Mouse (Mus musculus): Measurements from ENCODE around the gene Zranb2. TPM values are rescaled to one million over a fixed set of nuclear protein-coding genes. Genes with fewer than 3 reads are reported as not detected.
A peak's percentile ranks its signal among the peaks of the same experiment; 100 is the strongest.

Gene Zranb2
- polyA plus RNA-seq (2015; fragmentation: Nextera tagmentation; extraction: Ambion mirVana): 92.2 and 92.7 TPM in 2 replicates

DNA sequence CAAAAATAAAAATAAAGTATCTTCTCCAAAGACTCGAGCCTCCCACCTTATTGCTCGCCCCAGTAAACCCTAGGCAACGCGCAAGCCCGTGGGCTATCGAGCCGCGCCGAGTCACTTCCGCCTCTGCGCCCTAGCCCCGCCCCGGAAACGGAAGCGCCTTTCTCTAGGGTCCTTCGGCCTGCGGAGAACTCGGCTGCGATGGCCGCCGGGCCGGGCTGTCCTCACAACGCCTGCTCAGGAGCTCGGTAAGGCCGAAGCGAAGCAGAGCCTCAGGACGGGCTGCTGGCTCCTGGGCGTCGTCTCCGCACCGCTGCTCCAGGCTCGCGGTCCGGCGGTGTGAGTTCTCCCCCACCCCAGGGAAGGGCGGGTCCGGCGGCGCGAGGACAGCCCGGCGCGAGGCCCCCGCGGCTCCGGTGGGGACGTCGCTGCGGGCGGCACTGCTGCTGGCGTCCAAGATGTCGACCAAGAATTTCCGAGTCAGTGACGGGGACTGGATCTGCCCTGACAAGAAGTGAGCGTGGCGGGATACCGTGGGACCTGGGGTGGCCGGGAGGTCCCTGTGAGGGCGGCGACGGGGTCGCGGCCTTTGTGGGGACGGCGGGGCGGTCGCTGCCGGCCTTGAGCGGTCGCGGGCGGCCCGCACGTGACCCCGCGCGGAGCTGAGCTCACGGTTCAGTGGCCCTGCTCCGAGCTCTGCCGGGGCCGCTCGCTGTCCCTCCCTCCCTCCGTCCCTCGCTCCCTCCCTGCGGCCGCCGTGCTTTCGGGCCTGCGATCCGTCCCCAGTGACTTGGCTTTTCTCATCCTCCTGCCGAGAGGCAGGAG lies at the start of gene Zranb2:
Zranb2 (plus strand) TSS at position 197 of the 822 bp plus-strand sequence.
- ATAC-seq (ENCODE audit: low FRiP score): peak; percentile 97
- Histone ChIP-seq H3K4me1 (peaks cover 14% of the 10 kb centered on the region), H3K4me3 (replicated peaks) (peak within 1 kb of the TSS; percentile 93), H3K9ac (replicated peaks) (peak within 1 kb of the TSS; percentile 86), H3K27ac (replicated peaks) (peak within 1 kb of the TSS; percentile 97), H3K9me3 (replicated peaks) (no peaks in the 10 kb centered on the region), H3K4me2 (peak within 1 kb of the TSS; percentile 59), H3K36me3 (peaks cover 7% of the 10 kb centered on the region), H3K27me3 (replicated peaks) (peaks cover 35% of the 10 kb centered on the region)
- WGBS: under 1% methylated on average over 88 of the region's 91 CpGs

DNA sequence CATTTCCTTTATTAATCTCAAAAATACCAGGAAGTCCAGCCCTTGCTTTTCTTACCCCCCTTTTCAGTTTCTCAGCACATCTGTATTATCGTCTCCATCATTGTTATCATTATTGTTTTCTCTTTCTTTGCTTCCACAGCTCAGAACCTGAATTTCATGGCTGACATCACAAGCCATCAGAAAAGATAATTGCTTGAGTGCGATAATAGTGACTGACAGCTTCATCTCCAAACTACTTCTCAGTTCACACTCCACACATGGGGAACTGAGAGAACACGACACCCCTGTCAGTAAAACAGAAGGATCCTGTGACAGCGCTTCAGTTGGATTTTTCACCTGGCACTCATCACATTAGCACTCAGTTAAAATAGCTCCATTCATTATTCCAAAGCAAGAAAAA lies 41.9 kb upstream of the Zranb2 start:
- no peak overlapping the region for H3K9ac ChIP-seq (replicated peaks)
- H3K4me2 ChIP-seq: no peak overlapping the region
- H3K9me3 ChIP-seq (replicated peaks): no peaks in the 10 kb centered on the region
- H3K36me3 ChIP-seq: no peaks in the 10 kb centered on the region
- H3K4me3 ChIP-seq (replicated peaks): no peak overlapping the region
- no peak for ATAC-seq (ENCODE audit: low FRiP score)
- H3K4me1 ChIP-seq: no peaks in the 10 kb centered on the region
- WGBS: 80% methylated on average over 4 of the region's 4 CpGs
- H3K27me3 ChIP-seq (replicated peaks): no peaks in the 10 kb centered on the region
- H3K27ac ChIP-seq (replicated peaks): no peak overlapping the region

DNA sequence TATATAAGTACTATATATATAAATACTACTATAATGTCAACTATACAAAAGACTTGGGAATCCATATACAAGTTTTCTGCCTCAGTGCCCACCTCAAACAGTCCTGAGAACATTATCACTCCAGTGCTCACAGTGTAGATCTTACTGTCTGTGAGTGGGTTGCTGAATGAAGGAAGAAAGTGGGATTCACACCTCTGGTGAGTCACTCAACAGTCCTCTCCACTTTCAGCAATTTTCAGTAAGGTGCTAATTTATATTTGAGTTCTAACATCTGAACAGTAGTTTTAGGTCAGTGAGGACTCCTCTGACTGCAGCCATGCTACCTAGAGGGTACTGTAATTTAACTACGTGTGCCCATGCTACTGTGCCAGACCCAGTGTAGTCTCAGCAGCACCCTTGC lies 31.7 kb upstream of the Zranb2 start:
- Histone ChIP-seq H3K27ac (replicated peaks) (no peak overlapping the region), H3K27me3 (replicated peaks) (no peaks in the 10 kb centered on the region), H3K9me3 (replicated peaks) (no peaks in the 10 kb centered on the region), H3K36me3 (no peaks in the 10 kb centered on the region), H3K9ac (replicated peaks) (no peak overlapping the region), H3K4me1 (no peaks in the 10 kb centered on the region), H3K4me3 (replicated peaks) (no peak overlapping the region), H3K4me2 (no peak overlapping the region)
- 86% methylated on average over 1 of the region's 1 CpGs for WGBS
- ATAC-seq (ENCODE audit: low FRiP score): no peak

DNA sequence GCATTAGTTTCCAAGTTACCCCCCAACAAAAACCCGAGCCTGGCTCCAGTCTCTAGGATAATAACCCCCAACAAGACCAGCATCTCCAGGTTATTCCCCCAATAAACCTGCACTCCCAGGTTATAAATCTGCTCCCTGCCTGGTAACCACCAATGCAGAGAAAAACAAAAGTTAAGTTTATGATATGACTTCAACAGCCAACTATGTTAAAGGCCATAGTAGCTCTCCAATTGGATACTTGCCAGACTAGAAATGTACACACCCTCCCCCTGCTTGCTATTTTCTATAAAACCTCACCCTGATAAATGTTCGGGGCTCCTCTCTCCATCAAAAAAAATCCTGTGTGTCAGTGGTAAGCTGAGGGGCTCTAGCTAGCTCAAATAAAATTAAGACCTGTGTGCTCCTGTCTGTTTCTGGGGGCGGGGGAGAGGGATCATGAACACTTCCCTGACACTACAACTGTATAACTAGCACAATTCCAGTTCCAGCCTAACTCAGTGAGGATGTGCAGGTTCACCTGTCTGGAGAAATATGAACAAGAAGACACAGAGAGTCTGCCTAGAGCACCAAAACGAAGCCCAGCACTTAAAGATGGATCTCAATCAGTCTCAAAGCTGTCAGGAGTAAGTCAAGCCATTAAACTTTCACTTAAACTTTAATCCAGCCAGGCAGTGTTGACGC lies 19.7 kb upstream of the Zranb2 start:
- H3K9ac ChIP-seq (replicated peaks): no peak overlapping the region
- ATAC-seq (ENCODE audit: low FRiP score): no peak
- 66% methylated on average over 5 of the region's 5 CpGs for WGBS
- H3K4me3 ChIP-seq (replicated peaks): no peak overlapping the region
- 0 out of 2 replicates have a peak, but pooled peaks cover 2% of the 10 kb centered on the region for H3K4me1 ChIP-seq
- no peak overlapping the region for H3K4me2 ChIP-seq
- H3K27ac ChIP-seq (replicated peaks): no peak overlapping the region
- no peaks in the 10 kb centered on the region for H3K36me3 ChIP-seq
- no peaks in the 10 kb centered on the region for H3K9me3 ChIP-seq (replicated peaks)
- H3K27me3 ChIP-seq (replicated peaks): no peaks in the 10 kb centered on the region

DNA sequence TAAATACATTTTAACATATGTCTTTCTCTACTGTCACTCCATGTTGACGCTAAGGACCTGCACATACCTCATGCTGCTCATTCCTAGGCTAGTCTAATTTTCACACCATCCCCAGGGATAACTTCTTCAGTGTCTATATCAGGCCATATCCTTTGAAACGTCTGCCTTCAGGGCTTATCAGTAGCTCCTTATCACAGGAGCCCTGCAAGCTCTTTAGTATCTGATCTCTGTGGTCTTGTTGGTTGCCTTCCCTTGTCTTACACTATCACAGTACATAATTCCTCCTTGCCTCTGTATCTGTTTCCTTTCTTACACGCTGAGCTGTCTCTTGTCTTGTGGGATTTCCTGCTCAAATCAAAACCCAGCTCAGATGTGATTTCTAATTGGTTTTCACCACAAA lies 17.5 kb upstream of the Zranb2 start:
- ATAC-seq (ENCODE audit: low FRiP score): no peak
- H3K9me3 ChIP-seq (replicated peaks): no peaks in the 10 kb centered on the region
- 50% methylated on average over 3 of the region's 3 CpGs for WGBS

DNA sequence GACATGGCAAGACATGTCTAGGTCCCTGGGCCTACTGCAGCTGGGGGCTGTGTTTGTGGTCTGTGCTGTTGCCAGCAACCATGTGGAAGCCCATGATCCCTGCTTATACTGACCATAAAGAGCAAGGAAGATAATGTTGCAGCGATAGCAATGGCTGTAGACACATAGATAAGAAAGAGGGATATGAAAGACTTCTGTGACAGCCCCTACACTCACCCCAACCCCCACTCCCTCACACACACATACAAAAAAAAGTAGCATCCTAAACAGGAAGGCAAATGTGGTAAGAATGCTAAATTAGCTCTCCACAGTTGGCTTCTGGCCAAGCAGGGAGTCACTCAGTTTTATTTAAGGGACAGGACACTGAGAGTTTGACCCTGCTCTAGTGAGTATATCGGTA lies 16.0 kb upstream of the Zranb2 start:
- 63% methylated on average over 2 of the region's 2 CpGs for WGBS
- no peak overlapping the region for H3K9ac ChIP-seq (replicated peaks)

More for the DNA sequence above, 17.5 kb upstream of the Zranb2 start:
- no peak overlapping the region for H3K4me2 ChIP-seq
- H3K4me1 ChIP-seq: 0 out of 2 replicates have a peak, but pooled peaks cover 2% of the 10 kb centered on the region
- no peaks in the 10 kb centered on the region for H3K36me3 ChIP-seq
- no peak overlapping the region for H3K4me3 ChIP-seq (replicated peaks)
- H3K9ac ChIP-seq (replicated peaks): no peak overlapping the region
- no peak overlapping the region for H3K27ac ChIP-seq (replicated peaks)
- no peaks in the 10 kb centered on the region for H3K27me3 ChIP-seq (replicated peaks)

DNA sequence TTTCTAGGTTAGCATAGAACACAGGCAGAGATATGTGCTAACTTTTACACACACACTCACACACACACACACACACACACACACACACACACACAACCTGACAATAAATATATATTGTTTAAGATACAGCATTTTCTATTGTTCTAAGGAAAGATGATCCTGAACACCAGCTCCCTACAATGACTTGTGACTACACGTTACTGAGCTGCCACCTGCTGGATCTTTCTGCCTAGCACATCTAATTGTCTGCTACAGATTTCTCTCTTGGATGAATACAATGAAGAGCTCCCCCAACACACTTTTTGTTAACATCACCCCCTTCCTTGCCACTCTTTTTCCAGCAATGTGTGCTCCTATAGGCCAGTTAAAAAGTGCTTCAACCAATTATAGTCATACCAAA lies 13.5 kb upstream of the Zranb2 start:
- no peak overlapping the region for H3K9ac ChIP-seq (replicated peaks)
- H3K36me3 ChIP-seq: no peaks in the 10 kb centered on the region
- H3K27ac ChIP-seq (replicated peaks): no peak overlapping the region
- H3K9me3 ChIP-seq (replicated peaks): no peaks in the 10 kb centered on the region
- WGBS: 2% methylated on average over 1 of the region's 1 CpGs
- no peak overlapping the region for H3K4me3 ChIP-seq (replicated peaks)
- ATAC-seq (ENCODE audit: low FRiP score): peak; percentile 84; the same call in 1 of the 2 replicates
- H3K4me2 ChIP-seq: no peak overlapping the region
- H3K27me3 ChIP-seq (replicated peaks): peaks cover 12% of the 10 kb centered on the region
- H3K4me1 ChIP-seq: 0 out of 2 replicates have a peak, but pooled peaks cover 2% of the 10 kb centered on the region

More for the DNA sequence above, 16.0 kb upstream of the Zranb2 start:
- Histone ChIP-seq H3K9me3 (replicated peaks) (no peaks in the 10 kb centered on the region), H3K4me1 (0 out of 2 replicates have a peak, but pooled peaks cover 2% of the 10 kb centered on the region), H3K36me3 (no peaks in the 10 kb centered on the region), H3K27me3 (replicated peaks) (no peaks in the 10 kb centered on the region), H3K4me2 (no peak overlapping the region), H3K4me3 (replicated peaks) (no peak overlapping the region), H3K27ac (replicated peaks) (no peak overlapping the region)
- ATAC-seq (ENCODE audit: low FRiP score): no peak

DNA sequence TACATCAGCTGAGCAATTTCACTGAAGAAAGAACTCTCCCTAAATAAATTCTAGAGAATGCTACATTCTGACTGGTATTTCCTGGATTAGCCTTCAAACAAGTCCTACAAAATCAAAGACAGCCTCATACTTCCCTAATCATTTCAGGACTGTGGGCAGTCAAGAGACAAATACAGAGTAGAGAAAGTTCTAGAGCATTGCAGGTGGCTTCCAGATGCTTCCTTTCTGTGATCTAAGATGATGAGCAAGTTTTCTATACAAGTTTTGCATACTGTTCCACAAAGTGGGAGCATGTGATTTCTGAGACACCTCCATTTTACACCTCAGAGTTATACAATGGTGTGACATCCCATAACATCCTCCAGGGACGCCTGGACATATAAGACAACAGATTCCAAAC lies 10.1 kb upstream of the Zranb2 start:
- 59% methylated on average over 1 of the region's 1 CpGs for WGBS
- Histone ChIP-seq H3K36me3 (no peaks in the 10 kb centered on the region), H3K9me3 (replicated peaks) (no peaks in the 10 kb centered on the region), H3K27me3 (replicated peaks) (peaks cover 21% of the 10 kb centered on the region), H3K4me1 (no peaks in the 10 kb centered on the region), H3K9ac (replicated peaks) (no peak overlapping the region), H3K4me3 (replicated peaks) (no peak overlapping the region), H3K4me2 (no peak overlapping the region), H3K27ac (replicated peaks) (no peak overlapping the region)
- ATAC-seq (ENCODE audit: low FRiP score): no peak

DNA sequence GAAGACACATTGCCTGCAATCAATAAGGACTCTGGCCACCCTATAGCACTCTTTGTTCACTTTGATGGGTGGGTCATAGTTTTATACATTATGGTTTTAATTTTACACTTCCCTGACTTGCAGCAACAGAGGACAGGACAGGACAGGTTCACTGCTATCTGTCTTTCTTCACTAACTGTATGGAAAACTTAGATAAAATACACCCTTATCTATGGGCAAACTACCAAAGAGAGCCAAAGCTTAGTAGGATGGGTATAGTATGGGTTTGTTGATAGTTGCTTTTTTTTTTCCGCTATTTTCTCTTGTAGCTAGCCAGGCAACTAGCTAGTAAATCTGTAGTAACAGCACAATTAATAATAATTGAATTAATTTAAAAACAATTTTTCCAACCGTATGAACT lies 2.4 kb upstream of the Zranb2 start:
- no peak for ATAC-seq (ENCODE audit: low FRiP score)
- peaks cover 44% of the 10 kb centered on the region for H3K27me3 ChIP-seq (replicated peaks)
- no peak overlapping the region for H3K27ac ChIP-seq (replicated peaks)
- H3K36me3 ChIP-seq: no peaks in the 10 kb centered on the region
- no peaks in the 10 kb centered on the region for H3K9me3 ChIP-seq (replicated peaks)
- H3K4me1 ChIP-seq: peaks cover 13% of the 10 kb centered on the region
- no peak overlapping the region for H3K4me2 ChIP-seq
- 83% methylated on average over 2 of the region's 2 CpGs for WGBS
- no peak overlapping the region for H3K9ac ChIP-seq (replicated peaks)
- no peak overlapping the region for H3K4me3 ChIP-seq (replicated peaks)

DNA sequence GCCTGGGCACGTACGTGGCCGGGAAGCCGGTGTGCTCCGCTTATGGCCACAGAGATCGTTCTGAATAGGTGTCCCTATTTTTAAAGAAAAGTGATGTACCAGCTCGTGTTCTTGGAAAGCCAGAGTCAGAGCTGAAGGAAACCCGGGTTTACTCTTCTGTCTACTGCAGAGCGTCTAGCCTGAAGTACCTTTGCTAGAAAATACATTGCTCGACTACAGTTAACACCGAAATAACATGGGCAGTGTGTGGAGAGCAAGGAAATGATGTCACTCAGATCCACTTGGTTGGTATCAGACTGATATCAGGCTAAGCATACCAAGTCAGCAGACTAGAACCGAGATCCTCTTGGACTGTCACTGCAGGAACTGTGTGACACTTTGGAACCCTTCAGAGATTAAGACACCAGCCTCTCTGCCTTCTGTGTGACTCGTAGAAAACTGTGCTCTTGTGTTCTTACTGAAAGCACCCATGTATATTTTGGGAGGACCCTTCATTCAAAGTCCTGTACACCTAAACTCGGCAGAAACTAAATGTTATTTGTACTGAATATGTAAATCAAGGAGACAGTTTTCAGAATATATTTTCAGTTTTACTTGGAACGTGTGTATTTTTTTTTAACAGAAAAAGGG lies 941 bp downstream of the Zranb2 start:
- Histone ChIP-seq H3K4me2 (peak overlapping the region; percentile 59), H3K4me3 (replicated peaks) (peak overlapping the region; percentile 93), H3K27ac (replicated peaks) (peak overlapping the region; percentile 97), H3K9ac (replicated peaks) (peak overlapping the region; percentile 86), H3K36me3 (peaks cover 13% of the 10 kb centered on the region), H3K4me1 (peaks cover 14% of the 10 kb centered on the region), H3K27me3 (replicated peaks) (peaks cover 28% of the 10 kb centered on the region), H3K9me3 (replicated peaks) (no peaks in the 10 kb centered on the region)
- WGBS: 2% methylated on average over 15 of the region's 15 CpGs
- ATAC-seq (ENCODE audit: low FRiP score): peak; percentile 27

DNA sequence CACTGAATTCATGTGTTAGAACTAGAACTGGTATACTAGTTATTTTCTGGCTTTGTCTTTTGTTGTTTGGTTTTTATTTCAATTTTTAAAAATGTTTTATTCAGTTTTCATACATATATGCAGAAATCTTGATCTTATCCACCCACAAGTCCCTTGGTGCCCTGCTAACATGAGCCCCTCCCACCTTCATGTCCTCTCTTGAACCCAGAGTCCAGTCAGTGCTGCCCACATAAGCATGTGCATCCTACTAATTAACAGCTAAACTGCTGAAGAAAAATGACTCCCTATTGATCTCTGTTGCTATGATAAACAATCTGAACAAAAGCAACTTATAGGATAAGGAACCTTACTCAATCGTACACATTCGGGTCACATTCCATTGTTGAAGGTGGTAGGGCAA lies 15.4 kb downstream of the Zranb2 start:
- Histone ChIP-seq H3K4me2 (no peak overlapping the region), H3K27me3 (replicated peaks) (no peaks in the 10 kb centered on the region), H3K36me3 (peaks cover 35% of the 10 kb centered on the region), H3K9ac (replicated peaks) (no peak overlapping the region), H3K9me3 (replicated peaks) (no peaks in the 10 kb centered on the region), H3K4me1 (no peaks in the 10 kb centered on the region), H3K27ac (replicated peaks) (no peak overlapping the region), H3K4me3 (replicated peaks) (no peak overlapping the region)
- ATAC-seq (ENCODE audit: low FRiP score): no peak
- WGBS: 97% methylated on average over 2 of the region's 2 CpGs

All from neural tube, embryonic 15.5 days (tissue).